Mouse (Mus musculus): ENCODE data around the gene Spcs1. TPM values are rescaled to one million over a fixed set of nuclear protein-coding genes. Genes with fewer than 3 reads are reported as not detected.

Spcs1 gene
- polyA plus RNA-seq, 1 experiment from 2014 or later: 337 TPM

- H3K27me3 ChIP-seq: no peaks in the 10 kb centered on the region
- 96% methylated on average over 2 of the region's 2 CpGs for WGBS
- no peak overlapping the region for H3K27ac ChIP-seq
- no peaks in the 10 kb centered on the region for H3K9me3 ChIP-seq
- no peak for ATAC-seq (ENCODE audit: low FRiP score)
- no peak overlapping the region for H3K9ac ChIP-seq
- peaks cover 32% of the 10 kb centered on the region for H3K36me3 ChIP-seq
- H3K4me3 ChIP-seq: no peak overlapping the region
- H3K4me1 ChIP-seq (replicated peaks): peaks cover 20% of the 10 kb centered on the region
- no peak overlapping the region for H3K4me2 ChIP-seq
These were observed 3.1 kb upstream of the Spcs1 start for GRCm38 (mm10) chr14:31004527-31004926.

GRCm38 (mm10) chr14:31000816-31001306 lies 611 bp downstream of the Spcs1 start:
- WGBS: under 1% methylated on average over 21 of the region's 21 CpGs
- peak; percentile 47; the same call in 1 of the 2 replicates for ATAC-seq (ENCODE audit: low FRiP score)
- H3K27me3 ChIP-seq: no peaks in the 10 kb centered on the region
- H3K36me3 ChIP-seq: peaks cover 21% of the 10 kb centered on the region; the same call in 1 of the 2 replicates
- H3K4me3 ChIP-seq: peak overlapping the region; percentile 97
- H3K4me1 ChIP-seq (replicated peaks): peaks cover 20% of the 10 kb centered on the region
- peak overlapping the region; percentile 96 for H3K9ac ChIP-seq
- peak overlapping the region; percentile 95 for H3K27ac ChIP-seq
- peak overlapping the region; percentile 84 for H3K4me2 ChIP-seq
- H3K9me3 ChIP-seq: no peaks in the 10 kb centered on the region

- Histone ChIP-seq H3K9me3 (no peaks in the 10 kb centered on the region), H3K36me3 (peaks cover 21% of the 10 kb centered on the region; the same call in 1 of the 2 replicates), H3K27ac (no peak overlapping the region), H3K27me3 (no peaks in the 10 kb centered on the region), H3K9ac (peak overlapping the region; percentile 96), H3K4me1 (replicated peaks) (peaks cover 20% of the 10 kb centered on the region), H3K4me2 (peak overlapping the region; percentile 84), H3K4me3 (peak overlapping the region; percentile 97)
- WGBS: 67% methylated on average over 10 of the region's 10 CpGs
- no peak for ATAC-seq (ENCODE audit: low FRiP score)
These were observed 1.1 kb downstream of the Spcs1 start for GRCm38 (mm10) chr14:31000356-31000755.

GRCm38 (mm10) chr14:30996417-30996816 lies 5.1 kb downstream of the Spcs1 start:
- no peaks in the 10 kb centered on the region for H3K9me3 ChIP-seq
- H3K27me3 ChIP-seq: no peaks in the 10 kb centered on the region
- peaks cover 20% of the 10 kb centered on the region; the same call in 1 of the 2 replicates for H3K36me3 ChIP-seq
- H3K4me2 ChIP-seq: no peak overlapping the region
- H3K4me3 ChIP-seq: no peak overlapping the region
- H3K27ac ChIP-seq: no peak overlapping the region
- no peak overlapping the region for H3K9ac ChIP-seq
- H3K4me1 ChIP-seq (replicated peaks): peaks cover 11% of the 10 kb centered on the region
- ATAC-seq (ENCODE audit: low FRiP score): no peak

GRCm38 (mm10) chr14:30976222-30976621 lies 25.2 kb downstream of the Spcs1 start:
- H3K9me3 ChIP-seq: no peaks in the 10 kb centered on the region
- no peak for ATAC-seq (ENCODE audit: low FRiP score)
- H3K36me3 ChIP-seq: peaks cover 61% of the 10 kb centered on the region
- no peaks in the 10 kb centered on the region for H3K4me1 ChIP-seq (replicated peaks)
- H3K4me3 ChIP-seq: no peak overlapping the region
- H3K4me2 ChIP-seq: no peak overlapping the region
- no peaks in the 10 kb centered on the region for H3K27me3 ChIP-seq
- no peak overlapping the region for H3K27ac ChIP-seq
- H3K9ac ChIP-seq: no peak overlapping the region
- 88% methylated on average over 3 of the region's 3 CpGs for WGBS

- H3K9ac ChIP-seq: no peak overlapping the region
- no peaks in the 10 kb centered on the region for H3K4me1 ChIP-seq (replicated peaks)
- H3K4me2 ChIP-seq: no peak overlapping the region
- no peaks in the 10 kb centered on the region for H3K27me3 ChIP-seq
- H3K9me3 ChIP-seq: no peaks in the 10 kb centered on the region
- no peak for ATAC-seq (ENCODE audit: low FRiP score)
- WGBS: 34% methylated on average over 6 of the region's 6 CpGs
- peaks cover 68% of the 10 kb centered on the region for H3K36me3 ChIP-seq
- peak overlapping the region; percentile 62; the same call in 1 of the 2 replicates for H3K27ac ChIP-seq
- no peak overlapping the region for H3K4me3 ChIP-seq
These were observed 27.3 kb downstream of the Spcs1 start for GRCm38 (mm10) chr14:30974204-30974603.

- 94% methylated on average over 1 of the region's 1 CpGs for WGBS
- Histone ChIP-seq H3K36me3 (peaks cover 47% of the 10 kb centered on the region), H3K27ac (no peak overlapping the region), H3K4me2 (no peak overlapping the region), H3K27me3 (no peaks in the 10 kb centered on the region), H3K4me3 (no peak overlapping the region), H3K4me1 (replicated peaks) (no peaks in the 10 kb centered on the region), H3K9me3 (no peaks in the 10 kb centered on the region), H3K9ac (no peak overlapping the region)
- no peak for ATAC-seq (ENCODE audit: low FRiP score)
These were observed 41.1 kb downstream of the Spcs1 start for GRCm38 (mm10) chr14:30960366-30960765.

- Histone ChIP-seq H3K4me2 (no peak overlapping the region), H3K36me3 (peaks cover 52% of the 10 kb centered on the region), H3K4me3 (no peak overlapping the region), H3K9ac (no peak overlapping the region), H3K4me1 (replicated peaks) (no peaks in the 10 kb centered on the region), H3K27me3 (no peaks in the 10 kb centered on the region), H3K9me3 (no peaks in the 10 kb centered on the region), H3K27ac (no peak overlapping the region)
- WGBS: 93% methylated on average over 4 of the region's 4 CpGs
- ATAC-seq (ENCODE audit: low FRiP score): no peak
These were observed 42.4 kb downstream of the Spcs1 start for GRCm38 (mm10) chr14:30959031-30959430.

GRCm38 (mm10) chr14:30958517-30958916 lies 43.0 kb downstream of the Spcs1 start:
- Histone ChIP-seq H3K27me3 (no peaks in the 10 kb centered on the region), H3K4me2 (no peak overlapping the region), H3K9me3 (no peaks in the 10 kb centered on the region), H3K36me3 (peaks cover 54% of the 10 kb centered on the region), H3K9ac (no peak overlapping the region), H3K4me1 (replicated peaks) (no peaks in the 10 kb centered on the region), H3K27ac (no peak overlapping the region), H3K4me3 (no peak overlapping the region)
- no peak for ATAC-seq (ENCODE audit: low FRiP score)
- 89% methylated on average over 2 of the region's 2 CpGs for WGBS

- peaks cover 12% of the 10 kb centered on the region for H3K27me3 ChIP-seq
- peak; percentile 99 for ATAC-seq (ENCODE audit: low FRiP score)
These were observed 50.2 kb downstream of the Spcs1 start, which contains the start of gene Nek4 for GRCm38 (mm10) chr14:30951154-30951825. Nek4 (plus strand) TSS chr14:30951377.

GRCm38 (mm10) chr14:30949986-30950385 lies 51.5 kb downstream of the Spcs1 start:
- 96% methylated on average over 10 of the region's 10 CpGs for WGBS
- no peaks in the 10 kb centered on the region for H3K9me3 ChIP-seq
- H3K27ac ChIP-seq: no peak overlapping the region
- no peak for ATAC-seq (ENCODE audit: low FRiP score)
- peaks cover 9% of the 10 kb centered on the region; the same call in 1 of the 2 replicates for H3K36me3 ChIP-seq
- H3K4me1 ChIP-seq (replicated peaks): peaks cover 12% of the 10 kb centered on the region
- H3K27me3 ChIP-seq: peaks cover 12% of the 10 kb centered on the region
- H3K4me2 ChIP-seq: no peak overlapping the region
- no peak overlapping the region for H3K9ac ChIP-seq
- no peak overlapping the region for H3K4me3 ChIP-seq

More at GRCm38 (mm10) chr14:30951154-30951825, 50.2 kb downstream of the Spcs1 start, which contains the start of gene Nek4:
- Histone ChIP-seq H3K4me3 (peak within 1 kb of the TSS; percentile 77), H3K9me3 (no peaks in the 10 kb centered on the region), H3K9ac (peak within 1 kb of the TSS; percentile 89), H3K4me2 (peak within 1 kb of the TSS; percentile 73), H3K27ac (peak within 1 kb of the TSS; percentile 81), H3K4me1 (replicated peaks) (peaks cover 12% of the 10 kb centered on the region), H3K36me3 (peaks cover 19% of the 10 kb centered on the region)
- under 1% methylated on average over 57 of the region's 57 CpGs for WGBS
